Mouse (Mus musculus): ENCODE data around the gene Slc7a10. TPM values are rescaled to one million over a fixed set of nuclear protein-coding genes. Genes with fewer than 3 reads are reported as not detected.

Gene Slc7a10
- polyA plus RNA-seq, 1 experiment from 2014 or later: 0.16 TPM

DNA sequence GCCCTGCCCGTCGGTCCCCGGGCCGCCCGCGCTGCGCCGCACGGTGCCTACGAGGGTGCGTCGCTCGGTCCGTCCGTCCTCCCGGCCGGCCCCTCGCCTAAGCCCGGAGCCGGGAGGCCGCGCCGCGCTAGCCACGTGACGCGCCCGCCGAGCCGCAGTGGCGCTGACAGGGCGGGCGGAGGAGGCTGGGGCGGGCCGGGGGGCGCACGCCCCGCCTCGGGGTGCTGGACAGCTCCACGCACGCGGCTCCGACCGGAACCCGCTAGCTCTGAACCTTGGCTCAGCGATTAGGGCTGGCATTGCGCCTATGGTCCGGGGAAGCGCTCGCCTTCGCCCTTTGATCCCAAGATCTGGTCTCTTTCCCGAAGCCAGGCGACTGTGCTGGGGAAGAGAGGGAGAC, 29.0 kb downstream of the Slc7a10 start, which contains the start of gene Lrp3:
Gene Lrp3 (minus strand): TSS at position 274 of the 400 bp plus-strand sequence.
- under 1% methylated on average over 42 of the region's 53 CpGs for WGBS
- peak within 1 kb of the TSS; percentile 83 for H3K4me2 ChIP-seq (ENCODE audit: low read depth, severe bottlenecking)
- H3K9me3 ChIP-seq (ENCODE audit: control insufficient read depth, low read length): no peaks in the 10 kb centered on the region
- peak within 1 kb of the TSS; percentile 86 for H3K9ac ChIP-seq (ENCODE audit: low read length)
- peak within 1 kb of the TSS; percentile 42; the same call in 1 of the 2 replicates for H3K27ac ChIP-seq (replicated peaks; ENCODE audit: low read depth, low read length)
- H3K4me3 ChIP-seq (ENCODE audit: low read depth, low read length): peak within 1 kb of the TSS; percentile 64
- DNase-seq (ENCODE audit: low spot score): peak; percentile 77
- peaks cover 3% of the 10 kb centered on the region; the same call in 1 of the 2 replicates for H3K36me3 ChIP-seq (ENCODE audit: control insufficient read depth, insufficient read depth, low read length)
- no peaks in the 10 kb centered on the region for H3K27me3 ChIP-seq (ENCODE audit: control insufficient read depth, insufficient read depth, low read length)
- peak; percentile 86 for ATAC-seq (ENCODE audit: insufficient number of reproducible peaks, low FRiP score, low TSS enrichment, low read depth)
- peaks cover 6% of the 10 kb centered on the region; the same call in 1 of the 2 replicates for H3K4me1 ChIP-seq (ENCODE audit: control insufficient read depth, insufficient read depth, low read length)

DNA sequence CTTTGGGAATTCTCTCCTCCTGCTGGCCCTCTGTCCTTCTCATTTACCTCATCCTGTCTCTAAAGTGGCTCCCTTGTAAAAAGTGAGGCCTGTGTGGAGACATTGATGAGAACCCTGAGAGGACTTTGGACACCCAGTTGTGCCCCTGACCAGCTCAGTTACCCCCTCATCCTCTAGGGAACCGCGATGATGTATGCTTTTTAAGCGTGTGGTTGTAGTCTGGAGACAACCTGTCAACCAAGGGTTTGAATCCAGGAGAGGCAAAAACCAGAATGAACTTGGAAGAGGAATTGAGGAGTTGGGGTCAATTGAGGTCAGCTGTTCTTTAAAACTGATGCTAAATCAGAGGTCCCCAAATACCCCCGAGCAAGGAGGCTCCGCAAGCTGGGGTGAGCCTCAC, 29.5 kb downstream of the Slc7a10 start:
- Histone ChIP-seq H3K27me3 (ENCODE audit: control insufficient read depth, insufficient read depth, low read length) (no peaks in the 10 kb centered on the region), H3K4me3 (ENCODE audit: low read depth, low read length) (peak overlapping the region; percentile 64), H3K9ac (ENCODE audit: low read length) (peak overlapping the region; percentile 86; the same call in 1 of the 2 replicates), H3K4me2 (ENCODE audit: low read depth, severe bottlenecking) (peak overlapping the region; percentile 83), H3K36me3 (ENCODE audit: control insufficient read depth, insufficient read depth, low read length) (no peaks in the 10 kb centered on the region), H3K9me3 (ENCODE audit: control insufficient read depth, low read length) (no peaks in the 10 kb centered on the region), H3K4me1 (ENCODE audit: control insufficient read depth, insufficient read depth, low read length) (peaks cover 6% of the 10 kb centered on the region; the same call in 1 of the 2 replicates), H3K27ac (replicated peaks; ENCODE audit: low read depth, low read length) (no peak overlapping the region)
- no peak for ATAC-seq (ENCODE audit: insufficient number of reproducible peaks, low FRiP score, low TSS enrichment, low read depth)
- 46% methylated on average over 5 of the region's 5 CpGs for WGBS
- DNase-seq (ENCODE audit: low spot score): no peak

DNA sequence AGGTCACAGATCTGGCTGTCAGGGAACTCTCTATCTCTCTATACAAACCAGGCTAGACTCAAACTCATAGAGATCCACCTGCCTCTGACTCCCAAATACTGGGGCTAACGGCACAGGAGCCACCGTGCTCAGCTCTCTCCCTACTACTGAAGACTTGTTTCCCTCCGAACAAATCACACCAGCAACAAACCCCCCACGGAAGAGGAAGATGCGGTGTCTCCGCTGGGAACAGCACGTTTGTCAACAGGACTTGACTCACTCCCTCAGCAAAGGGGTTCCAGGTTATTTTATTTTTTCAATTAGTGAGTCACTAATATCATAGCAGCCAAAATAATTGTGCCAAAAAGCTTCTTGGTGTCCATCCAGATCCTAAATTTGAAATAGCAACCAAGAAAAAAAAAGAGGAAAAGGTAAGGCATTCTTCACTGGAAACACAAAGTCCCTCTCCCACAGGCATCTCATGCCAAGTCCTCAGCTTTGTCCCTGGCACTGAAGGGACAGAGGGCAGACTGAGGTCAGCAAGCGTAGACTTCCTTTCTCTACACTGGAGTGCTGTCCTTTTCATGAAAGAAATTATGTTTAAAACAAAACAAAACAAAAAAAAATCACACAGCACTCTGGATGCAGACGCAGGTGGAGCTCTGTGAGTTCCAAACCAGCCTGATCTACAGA, 34.6 kb downstream of the Slc7a10 start:
- ATAC-seq (ENCODE audit: insufficient number of reproducible peaks, low FRiP score, low TSS enrichment, low read depth) (no peak), DNase-seq (ENCODE audit: low spot score) (no peak)
- Histone ChIP-seq H3K4me1 (ENCODE audit: control insufficient read depth, insufficient read depth, low read length) (no peaks in the 10 kb centered on the region), H3K9me3 (ENCODE audit: control insufficient read depth, low read length) (no peaks in the 10 kb centered on the region), H3K4me3 (ENCODE audit: low read depth, low read length) (no peak overlapping the region), H3K36me3 (ENCODE audit: control insufficient read depth, insufficient read depth, low read length) (no peaks in the 10 kb centered on the region), H3K4me2 (ENCODE audit: low read depth, severe bottlenecking) (no peak overlapping the region), H3K27ac (replicated peaks; ENCODE audit: low read depth, low read length) (no peak overlapping the region), H3K9ac (ENCODE audit: low read length) (no peak overlapping the region), H3K27me3 (ENCODE audit: control insufficient read depth, insufficient read depth, low read length) (no peaks in the 10 kb centered on the region)
- WGBS: 74% methylated on average over 9 of the region's 9 CpGs

DNA sequence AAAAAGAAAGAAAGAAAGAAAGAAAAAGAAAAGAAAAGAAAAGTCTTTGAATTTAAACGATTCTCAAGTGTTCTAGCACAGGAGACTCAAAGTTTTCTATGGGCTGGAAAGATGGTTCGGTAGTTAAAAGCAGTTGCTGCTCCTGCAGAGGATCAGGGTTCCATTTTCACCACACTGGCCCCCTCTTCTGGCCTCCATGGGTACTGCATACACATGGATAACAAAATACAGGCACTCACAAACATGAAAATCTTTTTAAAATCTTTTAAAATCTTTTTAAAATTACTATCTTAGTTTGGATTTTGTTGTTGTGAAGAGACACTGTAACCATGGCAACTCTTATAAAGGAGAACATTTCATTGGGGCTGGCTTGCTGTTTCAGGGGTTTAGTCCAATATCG, 44.1 kb downstream of the Slc7a10 start:
- Histone ChIP-seq H3K27ac (replicated peaks; ENCODE audit: low read depth, low read length) (no peak overlapping the region), H3K9ac (ENCODE audit: low read length) (no peak overlapping the region), H3K4me2 (ENCODE audit: low read depth, severe bottlenecking) (no peak overlapping the region), H3K4me1 (ENCODE audit: control insufficient read depth, insufficient read depth, low read length) (no peaks in the 10 kb centered on the region), H3K4me3 (ENCODE audit: low read depth, low read length) (no peak overlapping the region), H3K9me3 (ENCODE audit: control insufficient read depth, low read length) (no peaks in the 10 kb centered on the region), H3K27me3 (ENCODE audit: control insufficient read depth, insufficient read depth, low read length) (no peaks in the 10 kb centered on the region), H3K36me3 (ENCODE audit: control insufficient read depth, insufficient read depth, low read length) (no peaks in the 10 kb centered on the region)
- 65% methylated on average over 3 of the region's 3 CpGs for WGBS
- peak; percentile 63 for DNase-seq (ENCODE audit: low spot score)
- no peak for ATAC-seq (ENCODE audit: insufficient number of reproducible peaks, low FRiP score, low TSS enrichment, low read depth)

DNA sequence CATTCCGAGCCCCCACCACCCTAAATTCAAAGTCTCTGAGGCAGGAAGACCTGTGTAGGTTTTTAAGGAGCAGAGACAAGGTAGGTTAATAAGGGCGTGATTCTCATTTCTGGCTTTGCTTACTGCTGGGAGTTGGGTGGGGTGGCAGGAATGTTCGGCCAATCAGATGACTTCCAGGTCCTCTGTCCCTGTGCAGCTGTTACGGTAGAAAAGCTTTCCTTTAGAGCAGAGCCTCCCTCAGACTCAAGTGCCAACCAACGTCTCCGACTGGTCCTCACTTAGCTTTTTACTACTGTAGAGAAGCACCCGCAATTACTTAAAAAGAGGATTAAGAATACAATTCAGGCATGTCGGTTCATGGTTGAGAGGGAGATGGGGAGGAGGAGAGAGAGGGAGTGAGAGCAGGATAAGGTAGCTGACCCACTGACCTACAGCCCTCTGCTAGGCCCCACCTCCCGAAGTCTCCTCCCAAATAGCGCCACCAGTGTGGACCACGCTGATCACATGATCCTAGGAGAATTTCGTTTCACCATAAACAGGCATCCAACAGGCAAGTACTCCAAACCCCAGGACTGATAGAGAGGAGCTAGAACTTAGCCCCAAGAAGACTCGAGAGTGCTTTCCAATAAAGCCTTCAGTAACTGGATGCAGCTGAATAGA, 46.7 kb downstream of the Slc7a10 start:
- H3K9me3 ChIP-seq (ENCODE audit: control insufficient read depth, low read length): no peaks in the 10 kb centered on the region
- no peaks in the 10 kb centered on the region for H3K27me3 ChIP-seq (ENCODE audit: control insufficient read depth, insufficient read depth, low read length)
- 25% methylated on average over 13 of the region's 13 CpGs for WGBS
- ATAC-seq (ENCODE audit: insufficient number of reproducible peaks, low FRiP score, low TSS enrichment, low read depth) (no peak), DNase-seq (ENCODE audit: low spot score) (peak; percentile 47)
- H3K4me2 ChIP-seq (ENCODE audit: low read depth, severe bottlenecking): no peak overlapping the region; the same call in 1 of the 2 replicates
- H3K4me1 ChIP-seq (ENCODE audit: control insufficient read depth, insufficient read depth, low read length): no peaks in the 10 kb centered on the region
- no peak overlapping the region for H3K4me3 ChIP-seq (ENCODE audit: low read depth, low read length)
- H3K9ac ChIP-seq (ENCODE audit: low read length): no peak overlapping the region
- no peaks in the 10 kb centered on the region for H3K36me3 ChIP-seq (ENCODE audit: control insufficient read depth, insufficient read depth, low read length)
- H3K27ac ChIP-seq (replicated peaks; ENCODE audit: low read depth, low read length): no peak overlapping the region

DNA sequence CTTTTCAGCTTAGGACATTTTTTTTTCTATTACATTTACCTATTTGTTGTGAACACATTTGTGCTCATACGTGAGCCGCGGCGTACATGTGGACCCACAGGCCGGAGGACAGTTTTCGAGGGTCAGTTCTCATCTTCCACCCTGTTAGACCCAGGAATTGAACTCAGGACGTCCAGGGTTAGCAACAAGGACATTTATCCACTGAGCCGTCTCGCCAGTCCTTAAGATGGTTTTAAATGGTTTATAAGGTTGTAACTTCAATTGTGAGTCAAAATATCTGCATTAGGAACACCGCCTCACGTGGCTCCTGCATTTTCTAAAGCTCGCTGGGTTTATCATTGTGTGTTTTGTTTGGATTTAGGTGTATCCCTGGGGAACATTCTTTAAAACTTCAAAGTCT, 47.7 kb downstream of the Slc7a10 start:
- H3K9me3 ChIP-seq (ENCODE audit: control insufficient read depth, low read length): no peaks in the 10 kb centered on the region
- 49% methylated on average over 12 of the region's 12 CpGs for WGBS
- no peaks in the 10 kb centered on the region for H3K27me3 ChIP-seq (ENCODE audit: control insufficient read depth, insufficient read depth, low read length)
- H3K4me1 ChIP-seq (ENCODE audit: control insufficient read depth, insufficient read depth, low read length): no peaks in the 10 kb centered on the region
- peak overlapping the region; percentile 78 for H3K9ac ChIP-seq (ENCODE audit: low read length)
- H3K4me3 ChIP-seq (ENCODE audit: low read depth, low read length): peak overlapping the region; percentile 56
- DNase-seq (ENCODE audit: low spot score): peak; percentile 56
- peak overlapping the region; percentile 46 for H3K4me2 ChIP-seq (ENCODE audit: low read depth, severe bottlenecking)
- H3K36me3 ChIP-seq (ENCODE audit: control insufficient read depth, insufficient read depth, low read length): no peaks in the 10 kb centered on the region
- no peak for ATAC-seq (ENCODE audit: insufficient number of reproducible peaks, low FRiP score, low TSS enrichment, low read depth)
- H3K27ac ChIP-seq (replicated peaks; ENCODE audit: low read depth, low read length): peak overlapping the region; percentile 79; the same call in 1 of the 2 replicates

DNA sequence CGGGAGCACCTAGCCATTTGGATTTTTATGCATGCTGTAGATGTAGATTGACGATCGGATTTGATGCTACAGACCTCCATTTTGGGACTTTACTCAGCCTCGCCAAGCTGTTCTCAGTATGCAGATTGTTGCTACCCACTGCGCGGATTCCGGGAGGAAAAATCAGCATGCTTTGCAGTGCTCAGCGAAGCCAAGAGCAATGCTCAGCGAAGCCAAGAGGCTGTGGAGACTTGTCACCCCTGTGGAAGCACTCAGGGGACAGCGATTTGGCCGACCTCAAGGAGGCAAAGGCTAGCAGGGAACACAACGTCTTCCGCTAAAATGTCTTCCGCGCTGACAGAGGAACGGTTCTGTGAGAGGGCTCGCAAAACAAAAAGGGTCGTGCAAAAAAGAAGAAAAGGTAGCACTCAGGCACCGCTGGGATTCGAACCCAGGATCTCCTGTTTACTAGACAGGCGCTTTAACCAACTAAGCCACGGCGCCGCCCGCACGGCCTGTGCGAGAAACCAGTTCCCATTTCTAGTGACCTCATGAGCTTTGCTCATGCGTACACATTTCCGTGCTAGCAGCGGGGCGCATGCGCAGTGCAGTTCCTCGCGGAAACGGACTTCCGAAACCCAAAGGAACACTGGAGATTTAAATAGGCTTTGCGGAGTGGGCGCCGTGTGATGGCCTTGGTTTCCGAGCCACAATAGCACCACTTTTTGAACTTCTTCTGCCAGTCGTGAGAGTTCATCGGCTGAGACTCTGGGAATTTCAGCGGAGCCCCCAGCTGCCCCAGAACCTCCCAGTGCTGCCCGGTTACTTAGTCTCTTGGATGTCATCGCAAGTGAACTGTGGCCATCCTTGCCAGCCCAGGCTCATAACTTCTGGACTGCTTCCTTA, 48.4 kb downstream of the Slc7a10 start:
- 0% methylated on average over 45 of the region's 45 CpGs for WGBS
- DNase-seq (ENCODE audit: low spot score) (peak; percentile 100), ATAC-seq (ENCODE audit: insufficient number of reproducible peaks, low FRiP score, low TSS enrichment, low read depth) (peak; percentile 94)
- Histone ChIP-seq H3K9ac (ENCODE audit: low read length) (peak overlapping the region; percentile 78), H3K27me3 (ENCODE audit: control insufficient read depth, insufficient read depth, low read length) (no peaks in the 10 kb centered on the region), H3K36me3 (ENCODE audit: control insufficient read depth, insufficient read depth, low read length) (no peaks in the 10 kb centered on the region), H3K9me3 (ENCODE audit: control insufficient read depth, low read length) (no peaks in the 10 kb centered on the region), H3K4me1 (ENCODE audit: control insufficient read depth, insufficient read depth, low read length) (no peaks in the 10 kb centered on the region), H3K27ac (replicated peaks; ENCODE audit: low read depth, low read length) (peak overlapping the region; percentile 79), H3K4me2 (ENCODE audit: low read depth, severe bottlenecking) (peak overlapping the region; percentile 46), H3K4me3 (ENCODE audit: low read depth, low read length) (peak overlapping the region; percentile 56)

DNA sequence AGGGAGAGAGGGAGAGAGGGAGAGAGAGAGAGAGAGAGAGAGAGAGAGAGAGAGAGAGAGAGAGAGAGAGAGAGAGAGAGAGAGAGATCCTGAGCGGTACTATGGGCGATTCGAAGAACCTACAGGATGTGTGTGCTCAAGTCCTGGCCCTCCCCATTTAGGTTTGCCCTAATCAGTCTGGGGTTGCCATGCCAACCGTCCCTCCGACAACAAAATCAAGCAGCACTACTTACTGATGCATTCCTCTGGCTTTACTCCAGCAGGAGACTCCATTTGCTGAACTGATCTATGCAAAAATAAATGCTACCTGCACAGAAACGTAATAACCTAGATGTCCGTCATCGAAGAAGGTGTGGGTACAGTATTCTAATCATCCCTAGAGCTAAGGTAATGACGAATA, 49.1 kb downstream of the Slc7a10 start:
- H3K9ac ChIP-seq (ENCODE audit: low read length): peak overlapping the region; percentile 43; the same call in 1 of the 2 replicates
- H3K4me2 ChIP-seq (ENCODE audit: low read depth, severe bottlenecking): peak overlapping the region; percentile 45
- H3K36me3 ChIP-seq (ENCODE audit: control insufficient read depth, insufficient read depth, low read length): no peaks in the 10 kb centered on the region
- H3K9me3 ChIP-seq (ENCODE audit: control insufficient read depth, low read length): no peaks in the 10 kb centered on the region
- no peaks in the 10 kb centered on the region for H3K4me1 ChIP-seq (ENCODE audit: control insufficient read depth, insufficient read depth, low read length)
- no peaks in the 10 kb centered on the region for H3K27me3 ChIP-seq (ENCODE audit: control insufficient read depth, insufficient read depth, low read length)
- peak overlapping the region; percentile 56 for H3K4me3 ChIP-seq (ENCODE audit: low read depth, low read length)
- peak overlapping the region; percentile 66; the same call in 1 of the 2 replicates for H3K27ac ChIP-seq (replicated peaks; ENCODE audit: low read depth, low read length)
- ATAC-seq (ENCODE audit: insufficient number of reproducible peaks, low FRiP score, low TSS enrichment, low read depth): no peak
- 20% methylated on average over 9 of the region's 9 CpGs for whole genome bisulfite sequencing
- DNase-seq (ENCODE audit: low spot score): peak; percentile 77
